Mouse (Mus musculus): ENCODE data around the gene Vnn1. TPM values are rescaled to one million over a fixed set of nuclear protein-coding genes. Genes with fewer than 3 reads are reported as not detected.

Vnn1 gene
- total RNA-seq, 2 experiments from 2014 or later, result 1.5 to 2.1 TPM

Other genes starting within 250 kb of the Vnn1 start
- gene Rps12, start 107.4 kb upstream of the Vnn1 start, total RNA-seq (2021), result 100 to 1,000 TPM; 272 to 393 TPM
- 10 to 100 TPM; 13.1 to 14.9 TPM for gene Slc18b1, start 97.7 kb upstream of the Vnn1 start, total RNA-seq (2021)
- not detected for gene Vnn3, start 43.2 kb upstream of the Vnn1 start, total RNA-seq (2021)
- not detected for gene Taar1, start 25.7 kb downstream of the Vnn1 start, total RNA-seq (2021)
- not detected for gene Taar2, start 43.9 kb downstream of the Vnn1 start, total RNA-seq (2021)
- gene Taar3, start 54.9 kb downstream of the Vnn1 start, total RNA-seq (2021), result not detected
- not detected for gene Taar4, start 65.8 kb downstream of the Vnn1 start, total RNA-seq (2021)
- gene Taar5, start 76.0 kb downstream of the Vnn1 start, total RNA-seq (2021), result not detected
- not detected for gene Taar6, start 91.0 kb downstream of the Vnn1 start, total RNA-seq (2021)
- gene Taar7a, start 98.8 kb downstream of the Vnn1 start, total RNA-seq (2021), result not detected
- not detected for gene Taar7b, start 105.3 kb downstream of the Vnn1 start, total RNA-seq (2021)
- gene Taar7d, start 132.5 kb downstream of the Vnn1 start, total RNA-seq (2021), result not detected
- not detected for gene Taar7e, start 142.9 kb downstream of the Vnn1 start, total RNA-seq (2021)
- gene Taar7f, start 154.8 kb downstream of the Vnn1 start, total RNA-seq (2021), result not detected
- not detected for gene Taar8a, start 181.8 kb downstream of the Vnn1 start, total RNA-seq (2021)
- gene Taar8b, start 197.6 kb downstream of the Vnn1 start, total RNA-seq (2021), result not detected
- not detected for gene Taar8c, start 207.2 kb downstream of the Vnn1 start, total RNA-seq (2021)
- not detected for gene Taar9, start 214.8 kb downstream of the Vnn1 start, total RNA-seq (2021)

Data from heart, postnatal 10 days (tissue).